Mouse (Mus musculus): ENCODE measurements around the gene Gm10721.
"Not testable (repeated sequence)": the region's sequence is repeated elsewhere in the genome, so short reads cannot be mapped to it uniquely, and the experiment has no call there.

GRCm38 (mm10) chr9:3000445-3000972, 12.4 kb upstream of the Gm10721 start, which contains the start of gene Gm10722:
- not testable (repeated sequence) for TF ChIP-seq CTCF (IDR thresholded peaks at IDR 0.05; ENCODE audit: control insufficient read depth, insufficient read depth, insufficient read length); MYOD1 (IDR thresholded peaks at IDR 0.05; ENCODE audit: control insufficient read depth, insufficient read length, low read depth); FOSL1 (IDR thresholded peaks at IDR 0.05; ENCODE audit: insufficient read depth, low read length, poor library complexity, severe bottlenecking); MAX (IDR thresholded peaks at IDR 0.05); USF1 (IDR thresholded peaks at IDR 0.05; ENCODE audit: low read depth); MYOG (IDR thresholded peaks at IDR 0.05; ENCODE audit: control insufficient read depth, extremely low read depth, insufficient read length); CEBPB (IDR thresholded peaks at IDR 0.05; ENCODE audit: low read depth)

Data from C2C12 (cell line).